Mouse (Mus musculus): ENCODE results near the gene Shisa3. TPM values are rescaled to one million over a fixed set of nuclear protein-coding genes. Genes with fewer than 3 reads are reported as not detected.
A peak's percentile ranks its signal among the peaks of the same experiment; 100 is the strongest.

The Shisa3 gene
- total RNA-seq, 1 experiment from 2014 or later, result not detected

- ATAC-seq (ENCODE audit: extremely low read depth, insufficient number of reproducible peaks, low FRiP score, poor library complexity, severe bottlenecking), result no peak
Measured at GRCm38 (mm10) chr5:67629861-67630260, 22.2 kb downstream of the Shisa3 start.

- ATAC-seq (ENCODE audit: extremely low read depth, insufficient number of reproducible peaks, low FRiP score, poor library complexity, severe bottlenecking), result no peak
Measured at GRCm38 (mm10) chr5:67631261-67631660, 23.6 kb downstream of the Shisa3 start.

GRCm38 (mm10) chr5:67633138-67633782 lies 25.6 kb downstream of the Shisa3 start:
- ATAC-seq (ENCODE audit: extremely low read depth, insufficient number of reproducible peaks, low FRiP score, poor library complexity, severe bottlenecking), result no peak

- ATAC-seq (ENCODE audit: extremely low read depth, insufficient number of reproducible peaks, low FRiP score, poor library complexity, severe bottlenecking), result no peak
Measured at GRCm38 (mm10) chr5:67633831-67634268, 26.2 kb downstream of the Shisa3 start.

- no peak for ATAC-seq (ENCODE audit: extremely low read depth, insufficient number of reproducible peaks, low FRiP score, poor library complexity, severe bottlenecking)
Measured at GRCm38 (mm10) chr5:67634339-67634738, 26.7 kb downstream of the Shisa3 start.

GRCm38 (mm10) chr5:67640596-67641312 lies 33.1 kb downstream of the Shisa3 start:
- no peak for ATAC-seq (ENCODE audit: extremely low read depth, insufficient number of reproducible peaks, low FRiP score, poor library complexity, severe bottlenecking)

- no peak for ATAC-seq (ENCODE audit: extremely low read depth, insufficient number of reproducible peaks, low FRiP score, poor library complexity, severe bottlenecking)
Measured at GRCm38 (mm10) chr5:67641406-67642120, 33.9 kb downstream of the Shisa3 start.

- ATAC-seq (ENCODE audit: extremely low read depth, insufficient number of reproducible peaks, low FRiP score, poor library complexity, severe bottlenecking), result no peak
Measured at GRCm38 (mm10) chr5:67643537-67644255, 36.0 kb downstream of the Shisa3 start.

GRCm38 (mm10) chr5:67646756-67647529 lies 39.3 kb downstream of the Shisa3 start:
- ATAC-seq (ENCODE audit: extremely low read depth, insufficient number of reproducible peaks, low FRiP score, poor library complexity, severe bottlenecking), result no peak

GRCm38 (mm10) chr5:67647568-67647967 lies 39.9 kb downstream of the Shisa3 start:
- 0 out of 2 replicates have a peak, but pooled peaks have one; percentile 13 for ATAC-seq (ENCODE audit: extremely low read depth, insufficient number of reproducible peaks, low FRiP score, poor library complexity, severe bottlenecking)

- ATAC-seq (ENCODE audit: extremely low read depth, insufficient number of reproducible peaks, low FRiP score, poor library complexity, severe bottlenecking), result no peak
Measured at GRCm38 (mm10) chr5:67649156-67649555, 41.5 kb downstream of the Shisa3 start.

GRCm38 (mm10) chr5:67650021-67650420 lies 42.3 kb downstream of the Shisa3 start:
- ATAC-seq (ENCODE audit: extremely low read depth, insufficient number of reproducible peaks, low FRiP score, poor library complexity, severe bottlenecking), result no peak

GRCm38 (mm10) chr5:67652468-67652867 lies 44.8 kb downstream of the Shisa3 start:
- ATAC-seq (ENCODE audit: extremely low read depth, insufficient number of reproducible peaks, low FRiP score, poor library complexity, severe bottlenecking), result no peak

- ATAC-seq (ENCODE audit: extremely low read depth, insufficient number of reproducible peaks, low FRiP score, poor library complexity, severe bottlenecking), result no peak
Measured at GRCm38 (mm10) chr5:67653543-67653942, 45.9 kb downstream of the Shisa3 start.

- no peak for ATAC-seq (ENCODE audit: extremely low read depth, insufficient number of reproducible peaks, low FRiP score, poor library complexity, severe bottlenecking)
Measured at GRCm38 (mm10) chr5:67654572-67654971, 46.9 kb downstream of the Shisa3 start.

- no peak for ATAC-seq (ENCODE audit: extremely low read depth, insufficient number of reproducible peaks, low FRiP score, poor library complexity, severe bottlenecking)
Measured at GRCm38 (mm10) chr5:67655696-67656519, 48.2 kb downstream of the Shisa3 start.

- ATAC-seq (ENCODE audit: extremely low read depth, insufficient number of reproducible peaks, low FRiP score, poor library complexity, severe bottlenecking), result no peak
Measured at GRCm38 (mm10) chr5:67656821-67657259, 49.2 kb downstream of the Shisa3 start.

GRCm38 (mm10) chr5:67659864-67660263 lies 52.2 kb downstream of the Shisa3 start:
- ATAC-seq (ENCODE audit: extremely low read depth, insufficient number of reproducible peaks, low FRiP score, poor library complexity, severe bottlenecking), result no peak

Data from neutrophil, adult 5-6 weeks (primary cell).